Mouse (Mus musculus) spleen, embryonic (tissue): ENCODE measurements around the gene Kdm2b.

ENCODE experiments used
- CTCF ChIA-PET: fragments of 350-600 bp; sonication (Branson Sonifier 250); formaldehyde crosslinking; loops from one replicate; lab custom pipeline; 2022; lab: Charles Lee

Kdm2b gene

DNA sequence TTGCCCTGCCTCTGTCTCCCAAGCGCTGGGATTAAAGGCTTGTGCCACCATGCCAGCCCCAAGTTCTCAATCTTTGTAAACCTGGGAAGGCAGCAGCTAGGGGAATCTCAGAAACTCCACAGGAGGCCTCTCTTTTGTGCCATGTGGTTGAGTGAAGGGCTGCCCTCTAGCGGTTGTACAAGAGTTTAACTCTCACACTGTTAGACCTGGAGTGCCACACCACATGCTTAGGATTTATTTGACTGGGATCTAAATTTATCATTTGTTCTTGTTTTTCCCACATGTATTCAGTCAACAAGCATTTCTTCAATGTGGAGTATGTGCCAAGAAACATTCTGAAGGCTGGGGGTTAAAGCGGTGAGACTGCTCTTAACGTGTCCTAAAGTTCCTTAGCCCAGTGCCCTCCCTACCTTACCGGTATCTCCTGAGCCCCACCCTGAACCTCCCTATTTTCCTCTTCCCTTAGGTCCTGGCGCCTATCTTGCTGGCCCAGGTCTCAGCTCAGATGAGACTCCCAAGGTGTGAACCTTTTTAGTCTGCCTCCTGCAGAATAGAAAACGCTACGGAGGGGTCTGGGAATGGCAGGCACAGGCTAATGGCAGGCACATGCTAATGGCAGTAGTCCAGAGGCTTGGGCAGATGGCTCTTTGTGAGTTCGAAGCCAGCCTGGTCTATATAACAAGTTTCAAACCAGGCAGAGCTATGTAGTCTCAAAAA, 24.1 kb upstream of the Kdm2b start:
- CTCF ChIA-PET = interaction anchor here (0.5 to 1.3 kb wide), 5 partner anchors 45 to 134 kb away, joined by 3 to 11 read pairs (median 3); no protein-coding TSS in a partner anchor

- CTCF ChIA-PET = interaction anchor here (0.7 kb wide), 2 partner anchors 46 to 510 kb away, joined by 3 read pairs; partner anchors contain the start of gene Atp2a2
Observed at GRCm38 (mm10) chr5:123011705-123012104, 22.1 kb upstream of the Kdm2b start.

DNA sequence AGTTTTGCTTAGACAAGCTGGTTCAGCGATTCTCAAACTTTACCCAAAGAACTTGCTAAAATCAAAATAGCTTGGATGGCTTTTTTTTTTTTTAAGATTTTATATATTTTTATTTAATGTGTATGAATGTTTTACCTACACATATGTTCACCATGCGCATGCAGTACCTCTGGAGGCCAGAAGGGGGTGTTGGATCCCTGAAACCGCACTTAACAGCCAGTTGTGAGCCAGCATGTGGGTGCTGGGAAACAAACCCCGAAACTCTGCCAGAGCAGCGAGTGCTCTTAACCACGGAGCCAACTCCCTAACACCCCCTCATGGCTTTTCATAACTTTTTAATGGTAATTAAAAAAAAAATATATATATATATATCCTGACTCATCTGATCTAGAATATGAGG, 21.2 kb upstream of the Kdm2b start:
- CTCF ChIA-PET = no interaction called here

- CTCF ChIA-PET = interaction anchor here (0.5 kb wide), 1 partner anchor 31 kb away, joined by 3 read pairs; no protein-coding TSS in a partner anchor
Observed at GRCm38 (mm10) chr5:123009873-123010272, 20.2 kb upstream of the Kdm2b start.

DNA sequence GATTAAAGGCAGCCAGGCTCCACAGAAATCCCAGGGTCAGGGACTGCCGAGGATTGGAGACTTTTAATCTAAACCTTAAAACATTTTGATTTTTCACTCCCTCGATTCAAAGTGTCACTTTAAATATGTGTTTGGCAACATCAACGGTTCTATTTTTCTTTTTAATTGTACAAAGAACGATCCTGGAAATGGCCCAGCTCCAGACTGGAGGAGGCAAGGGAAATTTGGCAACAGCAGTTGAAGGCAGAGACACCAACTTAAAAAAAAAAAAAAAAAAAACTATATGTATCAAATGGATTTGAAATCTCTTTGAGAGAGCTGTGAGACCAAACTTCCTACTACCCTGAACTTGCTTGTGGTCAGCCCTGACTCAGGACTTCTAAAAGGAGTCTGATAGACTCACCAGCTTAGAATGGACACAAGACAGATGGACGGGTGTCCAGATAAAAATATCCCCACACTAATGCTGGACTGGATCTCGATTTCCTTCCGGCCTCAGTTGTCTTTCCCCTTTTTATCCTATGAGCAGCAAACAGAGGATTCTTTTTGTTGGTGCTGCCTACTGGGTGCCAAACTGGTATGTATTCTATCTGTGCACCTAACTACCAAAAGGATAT, 19.4 kb upstream of the Kdm2b start:
- CTCF ChIA-PET = interaction anchor here (0.6 to 1.0 kb wide), 4 partner anchors 48 to 1533 kb away, joined by 3 to 4 read pairs (median 3); no protein-coding TSS in a partner anchor

GRCm38 (mm10) chr5:123005716-123006592, 16.3 kb upstream of the Kdm2b start:
- CTCF ChIA-PET = interaction anchor here (0.6 to 0.8 kb wide), 2 partner anchors 47 to 105 kb away, joined by 3 to 15 read pairs; no protein-coding TSS in a partner anchor

GRCm38 (mm10) chr5:123000901-123001300, 11.3 kb upstream of the Kdm2b start:
- CTCF ChIA-PET = no interaction called here

DNA sequence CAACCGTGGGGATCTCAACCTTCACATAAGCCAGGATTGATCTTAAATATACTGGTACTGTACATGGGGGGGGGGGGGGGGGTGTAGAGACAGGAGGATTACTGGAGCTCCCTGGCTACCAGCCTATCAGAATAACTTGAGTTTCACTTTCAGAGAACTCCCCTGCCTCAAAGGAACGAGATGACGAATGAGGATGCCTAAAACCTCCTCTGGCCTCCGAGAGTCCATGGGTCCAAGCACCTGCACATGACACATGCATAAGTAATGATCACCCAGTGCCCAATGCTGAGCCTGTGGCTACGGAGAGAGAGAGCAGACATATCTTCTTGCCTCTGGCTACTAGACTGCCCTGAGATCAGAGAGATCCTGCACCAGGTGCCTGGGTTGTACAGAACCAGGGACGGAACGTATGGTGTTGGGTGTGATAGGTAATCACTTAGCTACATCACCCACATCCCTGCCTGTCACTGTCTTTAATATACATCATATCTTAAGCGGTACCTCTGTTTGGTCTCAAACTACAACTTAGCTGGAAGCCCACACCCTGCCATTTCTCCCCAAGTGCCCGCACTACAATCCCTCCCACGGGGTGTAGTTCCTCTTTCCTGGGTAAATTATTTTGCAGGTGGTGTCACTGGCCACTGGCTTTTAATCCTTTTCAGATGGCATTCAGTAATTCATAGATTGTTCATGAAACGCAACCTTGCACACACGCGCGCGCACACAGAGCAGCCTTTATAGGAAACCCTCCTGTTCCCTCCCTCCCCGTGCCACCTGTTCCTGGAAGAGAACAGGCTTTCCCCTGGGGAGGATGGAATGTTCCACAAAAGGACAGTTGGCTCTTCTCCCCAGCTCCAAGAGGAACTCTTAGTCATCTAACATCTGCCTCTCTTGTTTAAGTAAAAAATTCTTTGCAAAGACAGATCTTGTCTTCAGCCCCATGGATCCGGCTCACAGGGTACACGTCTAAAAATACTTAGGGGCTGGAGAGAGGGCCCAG, 7.9 kb upstream of the Kdm2b start:
- CTCF ChIA-PET = interaction anchor here (0.6 kb wide), 2 partner anchors 9 to 55 kb away, joined by 3 to 4 read pairs; no protein-coding TSS in a partner anchor

DNA sequence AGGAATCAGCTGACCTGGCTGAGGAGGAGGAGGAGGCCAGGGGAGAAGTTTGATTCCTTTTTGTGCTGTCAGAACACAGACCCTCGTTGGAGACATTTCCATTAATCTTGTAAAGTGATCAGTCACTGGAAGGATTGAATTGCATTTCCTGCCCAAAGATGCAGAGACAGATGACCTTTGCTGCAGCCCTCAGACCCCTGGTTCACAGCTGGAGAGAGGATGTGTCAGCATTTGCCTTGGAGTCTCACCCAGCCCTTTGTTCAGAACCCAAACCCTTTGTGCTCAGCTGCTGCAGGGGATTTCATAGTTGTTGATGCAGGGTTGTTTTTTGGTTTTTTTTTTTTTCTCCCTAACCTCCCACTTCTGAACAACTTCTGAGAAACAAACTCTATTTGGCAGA, 5.3 kb upstream of the Kdm2b start:
- CTCF ChIA-PET = no interaction called here

- CTCF ChIA-PET = no interaction called here
Observed at GRCm38 (mm10) chr5:122994303-122994846, 4.8 kb upstream of the Kdm2b start.

GRCm38 (mm10) chr5:122993811-122994210, 4.2 kb upstream of the Kdm2b start:
- CTCF ChIA-PET = no interaction called here

- CTCF ChIA-PET = interaction anchor here (0.7 kb wide), 1 partner anchor 24 kb away, joined by 3 read pairs; no protein-coding TSS in a partner anchor
Observed at GRCm38 (mm10) chr5:122991350-122992004, 1.9 kb upstream of the Kdm2b start.

- CTCF ChIA-PET = no interaction called here
Observed at GRCm38 (mm10) chr5:122990411-122991160, 963 bp upstream of the Kdm2b start.

DNA sequence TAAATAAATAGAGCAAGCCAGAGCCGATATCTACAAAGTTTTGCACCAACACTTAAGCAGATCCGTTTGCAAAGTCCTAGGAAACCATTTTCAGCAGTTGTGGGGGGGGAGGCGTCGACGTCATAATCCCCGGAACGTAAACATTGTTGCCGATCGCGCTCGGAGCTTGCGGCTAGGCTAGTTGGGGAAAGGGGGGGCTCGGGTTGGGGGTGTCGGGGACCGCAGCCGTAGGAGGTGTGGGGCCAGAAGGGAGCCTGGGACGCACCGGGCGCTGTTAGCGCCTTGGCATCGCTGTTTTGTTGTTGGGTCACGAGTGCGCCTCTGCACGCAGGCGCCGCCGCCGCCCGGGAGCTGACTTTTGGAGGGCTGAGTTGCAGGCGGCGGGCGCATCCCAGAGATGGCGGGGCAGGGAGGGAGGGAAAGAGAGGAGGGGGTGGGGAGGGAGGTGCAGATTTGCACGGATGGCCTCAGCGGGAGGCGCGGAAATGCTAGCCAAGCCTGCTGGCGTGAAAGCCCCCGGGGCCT, 560 bp downstream of the Kdm2b start:
- CTCF ChIA-PET = interaction anchor here (0.5 to 0.9 kb wide), 5 partner anchors 34 to 1129 kb away, joined by 3 to 9 read pairs (median 4); no protein-coding TSS in a partner anchor

GRCm38 (mm10) chr5:122988021-122988751, 1.4 kb downstream of the Kdm2b start:
- CTCF ChIA-PET = interaction anchor here (0.6 to 0.9 kb wide), 4 partner anchors 9 to 985 kb away, joined by 4 to 8 read pairs (median 6); no protein-coding TSS in a partner anchor

DNA sequence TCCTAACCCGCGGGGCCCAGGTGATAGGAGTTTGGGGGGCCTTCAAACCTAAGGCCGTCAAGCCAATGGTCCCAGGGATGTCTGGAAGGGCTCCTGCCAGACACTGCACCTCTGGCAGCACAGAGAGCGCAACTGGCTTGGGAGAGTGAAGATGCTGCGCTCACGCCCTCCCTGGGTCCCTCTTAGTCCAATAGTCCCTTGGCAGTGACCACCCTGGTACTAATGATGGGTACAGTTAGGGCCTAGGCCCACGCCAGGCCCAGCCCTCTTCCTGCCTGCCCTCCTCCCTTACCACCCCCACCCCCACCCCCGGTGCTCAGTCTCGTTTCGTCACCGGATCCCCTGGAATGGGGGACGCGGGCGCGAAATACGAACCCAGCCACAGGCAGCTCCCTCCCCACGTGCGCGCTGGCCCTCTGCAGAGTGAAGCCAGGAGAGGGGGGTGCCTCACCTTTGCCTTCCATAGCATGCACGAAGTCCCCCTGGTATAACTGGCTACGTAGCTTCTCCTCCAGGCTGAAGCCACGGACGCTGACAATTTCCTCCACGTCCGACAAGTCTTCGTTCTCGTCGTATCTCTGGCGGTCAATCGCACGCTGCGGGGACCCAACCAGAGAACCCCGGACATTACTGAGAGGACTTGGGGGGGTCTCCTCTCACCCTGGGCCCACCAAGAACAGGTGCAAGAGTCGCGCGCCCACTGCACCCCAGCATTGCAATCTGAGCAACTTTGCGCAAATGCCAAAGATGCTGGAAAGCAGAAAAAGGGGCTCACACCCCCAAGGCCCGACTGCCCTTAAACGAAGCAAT, 2.2 kb downstream of the Kdm2b start:
- CTCF ChIA-PET = interaction anchor here (0.5 to 0.7 kb wide), 4 partner anchors 9 to 985 kb away, joined by 3 to 17 read pairs (median 8); no protein-coding TSS in a partner anchor

- CTCF ChIA-PET = no interaction called here
Observed at GRCm38 (mm10) chr5:122986091-122986493, 3.5 kb downstream of the Kdm2b start.
